Mouse (Mus musculus): ENCODE measurements around the gene Ppih.

DNA sequence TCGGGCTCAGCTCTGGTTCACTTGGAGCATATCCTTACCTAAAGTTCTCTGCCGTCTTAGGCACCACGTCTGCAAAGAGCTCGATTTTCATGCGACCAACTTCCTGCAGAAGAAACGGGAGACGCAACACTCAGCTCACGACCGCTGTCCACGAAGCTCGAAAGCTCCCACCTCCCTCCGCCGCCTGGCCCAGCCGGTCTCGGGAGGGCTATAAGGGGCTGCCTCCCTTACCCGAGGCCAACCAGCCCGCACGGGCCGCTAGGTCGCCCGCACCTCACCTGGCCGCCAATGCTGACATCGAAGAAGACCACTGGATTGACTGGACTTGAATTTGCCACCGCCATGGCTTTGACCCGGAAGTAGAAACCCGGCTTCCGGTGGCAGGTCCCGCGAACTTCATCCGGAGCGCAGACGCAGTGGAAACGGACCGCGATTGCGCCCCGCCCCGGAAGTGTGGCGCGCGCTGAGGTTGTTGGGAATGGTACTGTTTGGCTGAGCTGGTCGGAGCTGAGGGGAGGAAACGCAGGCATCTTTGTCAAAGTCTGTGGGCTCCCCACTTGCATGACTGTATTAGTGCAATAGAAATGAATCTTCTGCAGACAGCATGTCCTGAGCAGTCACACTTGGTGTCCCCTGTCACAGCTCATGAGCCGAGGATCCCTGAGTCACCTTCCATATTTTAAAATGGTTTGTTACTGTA lies at the start of gene Ppih:
- TF ChIP-seq CTCF (IDR thresholded peaks at IDR 0.05; ENCODE audit: low read depth) = no peak
- TF ChIP-seq EP300 (IDR thresholded peaks at IDR 0.05; ENCODE audit: low read depth) = no peak

Data from liver, embryonic 14.5 days (tissue).